Mouse (Mus musculus) stomach, postnatal 0 days (tissue): ENCODE results near the gene Dclk2.

Experiments used
- CTCF ChIP-seq: IDR thresholded peaks from 2 replicates; pipeline ENCODE4 v1.5.1; 2016; ENCODE audit warnings: antibody characterized with exemption, low read depth, mild to moderate bottlenecking, moderate library complexity
- EP300 ChIP-seq: optimal IDR thresholded peaks from 2 replicates; pipeline ENCODE3; 2016; ENCODE audit warnings: antibody characterized with exemption

GRCm38 (mm10) chr3:86789752-86790151, 130.9 kb downstream of the Dclk2 start:
- TF ChIP-seq CTCF (no peak), EP300 (no peak)
